Mouse (Mus musculus) kidney, embryonic 16.5 days (tissue): Measurements from ENCODE around the gene Fstl1. TPM values are rescaled to one million over a fixed set of nuclear protein-coding genes. Genes with fewer than 3 reads are reported as not detected.

ENCODE experiments used
- ATAC-seq: fragments of 200-750 bp; cut with Nextera tagmentation; 2 replicates; pipeline ENCODE4 v1.8.0; 2017; ENCODE audit warnings: moderate TSS enrichment; ENCODE audit not compliant: low FRiP score, low TSS enrichment
- H3K27ac ChIP-seq: fragments of 300-500 bp; sonication (generic); 2 replicates; pipeline ENCODE4 v1.5.1; 2014; ENCODE audit warnings: low read length
- H3K27me3 ChIP-seq: fragments of 300-500 bp; sonication (generic); 2 replicates; pipeline ENCODE4 v1.6.1; 2014; ENCODE audit warnings: low read length, control low read depth, mixed read lengths; ENCODE audit not compliant: insufficient read depth
- H3K36me3 ChIP-seq: fragments of 300-500 bp; sonication (generic); 2 replicates; pipeline ENCODE4 v1.6.1; 2014; ENCODE audit warnings: low read length, control low read depth, mixed read lengths; ENCODE audit not compliant: insufficient read depth
- H3K4me1 ChIP-seq: fragments of 300-500 bp; sonication (generic); 2 replicates; pipeline ENCODE4 v1.6.1; 2014; ENCODE audit warnings: low read length, control low read depth, mixed read lengths; ENCODE audit not compliant: insufficient read depth
- H3K4me2 ChIP-seq: fragments of 300-500 bp; sonication (generic); replicated peaks from 2 replicates; pipeline ENCODE4 v1.6.1; 2014; ENCODE audit warnings: low read depth, low read length
- H3K4me3 ChIP-seq: fragments of 300-500 bp; sonication (generic); 2 replicates; pipeline ENCODE4 v1.5.1; 2014; ENCODE audit warnings: mild to moderate bottlenecking, low read length
- H3K9ac ChIP-seq: fragments of 300-500 bp; sonication (generic); replicated peaks from 2 replicates; pipeline ENCODE4 v1.6.1; 2014; ENCODE audit warnings: low read length
- H3K9me3 ChIP-seq: fragments of 300-500 bp; sonication (generic); 2 replicates; pipeline ENCODE4 v1.6.1; 2016; ENCODE audit warnings: low read length, control low read depth
- WGBS: fragments of 180-500 bp; shearing (Covaris S2); extraction: QIAGEN DNeasy Blood & Tissue Kit; methylation state at CpG from one replicate; pipeline ENCODE4 v1.1.7; 2014; 5-methylcytosine and 5-hydroxymethylcytosine counted together
- polyA plus RNA-seq: library from polyadenylated mRNA; unstranded; fragments of >200 nt; fragmentation: Nextera tagmentation; extraction: Ambion mirVana; gene quantifications from 2 replicates; pipeline ENCODE4 v1.2.1, GENCODE M21; 2015

The Fstl1 gene
- polyA plus RNA-seq, 1 experiment from 2014 or later = 680 TPM

DNA sequence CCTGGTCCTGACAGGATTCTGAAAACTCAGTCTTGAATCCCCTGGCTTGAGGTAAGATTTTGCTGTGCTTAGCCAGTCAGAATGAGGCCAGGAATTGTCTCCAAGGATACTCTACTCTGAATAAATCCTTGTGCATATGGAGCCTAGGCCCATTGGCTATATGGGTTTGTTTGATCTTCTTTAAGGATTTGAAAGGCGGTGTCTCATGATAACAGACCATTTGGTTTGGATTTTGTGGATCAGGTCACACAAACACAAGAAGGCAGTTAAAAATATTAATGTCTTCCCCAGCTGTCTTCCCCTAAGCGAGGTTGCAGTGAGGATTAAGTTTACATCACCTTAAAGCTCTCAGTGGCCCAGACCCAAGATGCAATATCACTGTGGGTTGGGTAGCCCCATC is 65.8 kb downstream of the Fstl1 start:
- Histone ChIP-seq H3K27me3 (no peaks in the 10 kb centered on the region), H3K27ac (no peak overlapping the region), H3K4me1 (peaks cover 9% of the 10 kb centered on the region), H3K4me2 (no peak overlapping the region), H3K36me3 (no peaks in the 10 kb centered on the region), H3K4me3 (no peak overlapping the region), H3K9me3 (no peaks in the 10 kb centered on the region), H3K9ac (no peak overlapping the region)
- 45% methylated on average over 2 of the region's 2 CpGs for WGBS
- ATAC-seq = no peak

GRCm38 (mm10) chr16:37843740-37844139 is 67.1 kb downstream of the Fstl1 start:
- no peak overlapping the region for H3K9ac ChIP-seq
- WGBS = 89% methylated on average over 12 of the region's 12 CpGs
- H3K4me1 ChIP-seq = peaks cover 9% of the 10 kb centered on the region
- H3K27me3 ChIP-seq = no peaks in the 10 kb centered on the region
- no peak overlapping the region for H3K27ac ChIP-seq
- H3K9me3 ChIP-seq = no peaks in the 10 kb centered on the region
- H3K4me2 ChIP-seq = no peak overlapping the region
- H3K36me3 ChIP-seq = no peaks in the 10 kb centered on the region
- ATAC-seq = no peak
- no peak overlapping the region for H3K4me3 ChIP-seq

- Histone ChIP-seq H3K27me3 (no peaks in the 10 kb centered on the region), H3K27ac (no peak overlapping the region), H3K36me3 (no peaks in the 10 kb centered on the region), H3K4me3 (no peak overlapping the region), H3K4me2 (no peak overlapping the region), H3K9me3 (no peaks in the 10 kb centered on the region), H3K4me1 (peaks cover 9% of the 10 kb centered on the region), H3K9ac (no peak overlapping the region)
- ATAC-seq = no peak
- WGBS = 70% methylated on average over 7 of the region's 7 CpGs
Measured at GRCm38 (mm10) chr16:37845202-37845925, 68.7 kb downstream of the Fstl1 start.

DNA sequence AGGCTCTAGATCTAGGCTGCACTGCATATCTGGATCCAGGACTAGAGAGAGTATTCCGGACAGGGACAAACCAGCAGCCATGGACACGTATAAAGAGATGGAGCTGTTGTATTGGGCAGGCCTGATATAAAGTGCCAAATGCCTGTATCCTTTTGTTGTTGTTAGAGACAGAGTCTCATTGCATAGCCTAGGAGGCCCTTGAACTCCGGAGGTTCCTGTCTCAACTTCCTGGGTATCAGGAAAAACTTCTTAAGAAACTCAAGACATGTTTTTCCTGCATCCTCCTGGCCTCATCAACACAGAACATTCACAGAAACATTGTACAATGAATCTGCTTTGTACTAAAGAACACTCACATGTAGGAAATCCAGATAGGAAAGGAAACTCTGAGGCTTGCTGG is 70.4 kb downstream of the Fstl1 start:
- H3K4me2 ChIP-seq = no peak overlapping the region
- peaks cover 9% of the 10 kb centered on the region for H3K4me1 ChIP-seq
- no peak overlapping the region for H3K4me3 ChIP-seq
- no peaks in the 10 kb centered on the region for H3K27me3 ChIP-seq
- no peak for ATAC-seq
- H3K9me3 ChIP-seq = no peaks in the 10 kb centered on the region
- WGBS = 77% methylated on average over 3 of the region's 3 CpGs
- H3K36me3 ChIP-seq = no peaks in the 10 kb centered on the region
- H3K27ac ChIP-seq = no peak overlapping the region
- H3K9ac ChIP-seq = no peak overlapping the region

DNA sequence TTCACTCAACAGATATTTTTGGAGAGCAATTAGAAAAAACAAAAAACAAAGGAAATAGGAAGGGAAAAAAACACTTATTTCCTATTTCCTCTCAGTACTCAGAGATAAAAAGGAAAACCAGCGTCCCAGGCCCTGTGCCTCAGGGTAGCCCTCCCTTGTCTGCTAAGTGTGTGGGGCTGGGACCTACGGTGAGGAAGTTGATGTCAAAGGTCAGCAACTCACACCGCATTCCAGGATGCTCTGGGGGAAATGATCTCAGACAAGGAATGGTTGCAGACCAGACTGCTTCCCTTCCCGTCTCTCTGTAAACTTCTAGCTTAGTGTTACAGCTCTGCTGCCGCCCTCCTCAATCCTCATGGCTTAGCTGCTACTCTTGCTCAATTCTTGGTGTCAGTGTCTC is 74.7 kb downstream of the Fstl1 start:
- peaks cover 9% of the 10 kb centered on the region for H3K4me1 ChIP-seq
- peak; percentile 76 for ATAC-seq
- H3K27me3 ChIP-seq = no peaks in the 10 kb centered on the region
- WGBS = 18% methylated on average over 5 of the region's 5 CpGs
- H3K27ac ChIP-seq = peak overlapping the region; percentile 74
- H3K9ac ChIP-seq = no peak overlapping the region
- H3K4me2 ChIP-seq = no peak overlapping the region; the same call in 1 of the 2 replicates
- H3K9me3 ChIP-seq = no peaks in the 10 kb centered on the region
- H3K36me3 ChIP-seq = no peaks in the 10 kb centered on the region
- H3K4me3 ChIP-seq = no peak overlapping the region

- peaks cover 9% of the 10 kb centered on the region for H3K4me1 ChIP-seq
- no peaks in the 10 kb centered on the region for H3K9me3 ChIP-seq
- no peaks in the 10 kb centered on the region for H3K27me3 ChIP-seq
- no peak overlapping the region for H3K9ac ChIP-seq
- no peaks in the 10 kb centered on the region for H3K36me3 ChIP-seq
- no peak for ATAC-seq
- no peak overlapping the region for H3K4me2 ChIP-seq
- WGBS = 46% methylated on average over 9 of the region's 9 CpGs
- H3K4me3 ChIP-seq = no peak overlapping the region
- no peak overlapping the region for H3K27ac ChIP-seq
Measured at GRCm38 (mm10) chr16:37853279-37853678, 76.6 kb downstream of the Fstl1 start.

- WGBS = 67% methylated on average over 14 of the region's 14 CpGs
- Histone ChIP-seq H3K36me3 (no peaks in the 10 kb centered on the region), H3K4me2 (no peak overlapping the region), H3K4me1 (peaks cover 9% of the 10 kb centered on the region), H3K4me3 (no peak overlapping the region), H3K27me3 (no peaks in the 10 kb centered on the region), H3K9me3 (no peaks in the 10 kb centered on the region), H3K27ac (no peak overlapping the region), H3K9ac (no peak overlapping the region)
- no peak for ATAC-seq
Measured at GRCm38 (mm10) chr16:37854054-37854453, 77.4 kb downstream of the Fstl1 start.

GRCm38 (mm10) chr16:37854593-37854992 is 77.9 kb downstream of the Fstl1 start:
- Histone ChIP-seq H3K4me1 (peaks cover 9% of the 10 kb centered on the region), H3K4me2 (no peak overlapping the region), H3K27ac (no peak overlapping the region), H3K36me3 (no peaks in the 10 kb centered on the region), H3K9ac (no peak overlapping the region), H3K9me3 (no peaks in the 10 kb centered on the region), H3K4me3 (no peak overlapping the region), H3K27me3 (no peaks in the 10 kb centered on the region)
- WGBS = 58% methylated on average over 5 of the region's 5 CpGs
- no peak for ATAC-seq

DNA sequence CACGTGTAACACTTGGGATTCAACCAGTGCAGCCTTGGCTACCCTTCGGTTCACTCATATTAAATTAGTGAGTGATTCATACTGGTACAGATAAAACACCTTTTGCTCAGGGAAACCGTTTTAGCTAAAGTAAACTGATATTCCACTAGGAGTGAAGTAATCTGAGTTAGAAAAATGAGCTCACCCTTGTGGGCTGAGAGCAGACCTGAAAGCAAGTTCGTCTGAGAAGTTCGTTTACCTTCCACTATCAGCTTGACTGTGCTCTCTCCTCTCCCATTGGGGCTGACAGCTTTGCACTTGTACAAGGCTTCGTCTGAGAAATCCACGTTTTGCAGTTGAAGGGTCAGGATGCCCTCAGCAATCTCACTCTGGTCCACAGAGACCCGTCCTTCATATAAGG is 78.9 kb downstream of the Fstl1 start:
- Histone ChIP-seq H3K9me3 (no peaks in the 10 kb centered on the region), H3K4me1 (peaks cover 9% of the 10 kb centered on the region), H3K27ac (no peak overlapping the region), H3K27me3 (no peaks in the 10 kb centered on the region), H3K4me2 (no peak overlapping the region), H3K9ac (no peak overlapping the region), H3K4me3 (no peak overlapping the region), H3K36me3 (no peaks in the 10 kb centered on the region)
- no peak for ATAC-seq
- 38% methylated on average over 8 of the region's 8 CpGs for WGBS

DNA sequence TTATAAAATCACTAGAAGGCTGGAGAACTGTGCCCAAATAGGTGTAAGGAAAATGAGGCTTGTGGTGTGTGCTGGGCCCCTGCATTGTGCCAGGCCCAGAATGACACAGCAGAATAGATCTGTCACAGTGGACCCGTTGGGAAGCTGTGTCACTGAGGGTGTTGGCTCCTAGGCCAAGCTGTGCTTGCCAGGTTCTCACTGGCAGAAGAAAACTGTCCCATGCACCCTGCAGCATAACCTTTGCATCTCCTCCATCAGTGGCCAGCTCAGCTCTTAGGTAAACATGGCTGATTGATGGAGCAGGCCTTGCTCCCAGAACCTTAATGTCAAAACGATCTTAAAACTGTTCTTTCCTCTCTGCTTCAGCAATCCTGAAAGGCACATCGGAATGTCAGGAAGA is 79.7 kb downstream of the Fstl1 start:
- Histone ChIP-seq H3K9ac (no peak overlapping the region), H3K36me3 (no peaks in the 10 kb centered on the region), H3K4me3 (no peak overlapping the region), H3K4me1 (peaks cover 9% of the 10 kb centered on the region), H3K27me3 (no peaks in the 10 kb centered on the region), H3K27ac (no peak overlapping the region), H3K9me3 (no peaks in the 10 kb centered on the region), H3K4me2 (no peak overlapping the region)
- 18% methylated on average over 3 of the region's 3 CpGs for WGBS
- peak; percentile 18; the same call in 1 of the 2 replicates for ATAC-seq
